Mouse (Mus musculus) right cerebral cortex, postnatal 10 days (tissue): ENCODE results near the gene Spta1.

Experiments
- DNase-seq, 2 experiments: peaks; one replicate each; pipeline ENCODE4 v3.0.0; 2021; ENCODE audit warnings: low spot score in 2 of 2

The Spta1 gene

GRCm38 (mm10) chr1:174267816-174268215, 95.2 kb downstream of the Spta1 start:
- DNase-seq = no peak

- DNase-seq = no peak
Observed at GRCm38 (mm10) chr1:174269162-174269561, 96.6 kb downstream of the Spta1 start.

GRCm38 (mm10) chr1:174270643-174271042, 98.1 kb downstream of the Spta1 start:
- DNase-seq = no peak
